Mouse (Mus musculus) intestine, embryonic 14.5 days (tissue): Measurements from ENCODE around the gene Sycp2. TPM values are rescaled to one million over a fixed set of nuclear protein-coding genes. Genes with fewer than 3 reads are reported as not detected.
A peak's percentile ranks its signal among the peaks of the same experiment; 100 is the strongest.

Experiments used
- ATAC-seq: fragments of 200-750 bp; cut with Nextera tagmentation; replicated peaks from 2 replicates; pipeline ENCODE4 v1.8.0; 2017; ENCODE audit warnings: low read depth, moderate number of reproducible peaks, moderate TSS enrichment, moderate library complexity; ENCODE audit not compliant: low FRiP score, low TSS enrichment
- DNase-seq: peaks from one replicate; pipeline ENCODE4 v3.0.0-alpha.2; 2018; ENCODE audit warnings: low spot score
- H3K27ac ChIP-seq: fragments of 300-500 bp; sonication (generic); 2 replicates; pipeline ENCODE4 v1.5.1; 2014; ENCODE audit warnings: low read depth, mild to moderate bottlenecking, control low read depth
- H3K27me3 ChIP-seq: fragments of 300-500 bp; sonication (generic); replicated peaks from 2 replicates; pipeline ENCODE4 v1.6.1; 2014; ENCODE audit warnings: low read length, control low read depth; ENCODE audit not compliant: control insufficient read depth, insufficient read depth
- H3K36me3 ChIP-seq: fragments of 300-500 bp; sonication (generic); 2 replicates; pipeline ENCODE4 v1.6.1; 2014; ENCODE audit warnings: low read length, control low read depth; ENCODE audit not compliant: control insufficient read depth, insufficient read depth
- H3K4me1 ChIP-seq: fragments of 300-500 bp; sonication (generic); replicated peaks from 2 replicates; pipeline ENCODE4 v1.6.1; 2014; ENCODE audit warnings: low read length, control low read depth, mixed read lengths; ENCODE audit not compliant: control insufficient read depth, insufficient read depth
- H3K4me2 ChIP-seq: fragments of 300-500 bp; sonication (generic); 2 replicates; pipeline ENCODE4 v1.6.1; 2014; ENCODE audit warnings: low read length
- H3K4me3 ChIP-seq: fragments of 300-500 bp; sonication (generic); 2 replicates; pipeline ENCODE4 v1.5.1; 2014; ENCODE audit warnings: low read depth, low read length, control low read depth, mixed read lengths
- H3K9ac ChIP-seq: fragments of 300-500 bp; sonication (generic); 2 replicates; pipeline ENCODE4 v1.6.1; 2014; ENCODE audit warnings: mild to moderate bottlenecking, low read length
- H3K9me3 ChIP-seq: fragments of 300-500 bp; sonication (generic); 2 replicates; pipeline ENCODE4 v1.6.1; 2016; ENCODE audit warnings: low read length, control low read depth; ENCODE audit not compliant: control insufficient read depth
- WGBS: fragments of 180-500 bp; shearing (Covaris S2); extraction: QIAGEN DNeasy Blood & Tissue Kit; methylation state at CpG from one replicate; pipeline ENCODE4 v1.1.7; 2014; 5-methylcytosine and 5-hydroxymethylcytosine counted together
- polyA plus RNA-seq: library from polyadenylated mRNA; unstranded; fragments of >200 nt; fragmentation: Nextera tagmentation; extraction: Ambion mirVana; gene quantifications from 2 replicates; pipeline ENCODE4 v1.2.1, GENCODE M21; 2014

Sycp2 gene
- polyA plus RNA-seq, 1 experiment from 2014 or later = 0.11 TPM

DNA sequence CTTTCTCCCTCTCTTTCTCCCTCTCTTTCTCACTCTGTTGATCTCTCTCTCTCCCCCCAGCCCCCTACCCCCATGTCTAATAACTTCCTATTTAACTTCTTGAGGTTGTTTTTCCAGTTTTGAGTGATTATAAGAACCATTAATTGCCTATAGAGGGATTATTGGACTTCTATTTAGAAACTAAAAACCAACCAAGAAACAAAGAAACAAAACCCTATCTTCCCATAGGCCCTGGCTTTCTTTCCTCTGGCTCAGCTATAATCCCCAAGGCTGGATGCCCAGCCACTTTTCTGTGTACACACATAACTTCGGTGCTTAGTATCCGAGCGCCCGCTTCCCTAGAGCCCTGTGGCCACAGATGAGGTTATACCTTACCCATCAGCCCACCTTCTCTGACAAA lies 22.7 kb upstream of the Sycp2 start, which contains the start of gene Cdh26:
TSS of gene Cdh26 (plus strand) at position 301 of the 400 bp plus-strand sequence.
- no peak within 1 kb of the TSS for H3K4me2 ChIP-seq

DNA sequence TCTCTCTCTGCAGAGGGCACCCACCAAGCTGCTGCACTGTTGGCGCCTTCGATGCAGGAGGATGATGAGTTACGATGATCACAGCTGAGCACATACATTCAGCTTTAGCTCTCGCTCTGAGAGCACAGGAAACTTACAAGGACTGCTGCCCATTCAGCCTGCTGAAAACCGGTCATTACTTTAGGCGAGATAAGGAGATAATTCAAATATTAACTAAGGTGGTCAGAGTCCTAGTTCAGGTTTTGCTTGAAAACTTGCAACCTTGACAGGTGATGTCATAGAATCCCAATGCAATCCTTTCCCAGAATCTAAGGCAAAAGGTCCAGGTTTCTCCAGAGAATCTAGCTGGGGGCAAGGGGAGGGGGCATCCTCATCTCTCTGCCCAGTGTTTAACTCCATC lies 21.9 kb upstream of the Sycp2 start:
- no peak for DNase-seq
- no peak overlapping the region for H3K4me3 ChIP-seq
- H3K4me1 ChIP-seq = peaks cover 3% of the 10 kb centered on the region
- H3K9ac ChIP-seq = no peak overlapping the region
- no peaks in the 10 kb centered on the region for H3K27me3 ChIP-seq
- no peaks in the 10 kb centered on the region for H3K9me3 ChIP-seq
- no peak overlapping the region for H3K27ac ChIP-seq
- 60% methylated on average over 6 of the region's 6 CpGs for WGBS
- no peak overlapping the region for H3K4me2 ChIP-seq
- no peak; the same call in 1 of the 2 replicates for ATAC-seq
- no peaks in the 10 kb centered on the region for H3K36me3 ChIP-seq

More for the DNA sequence above, 22.7 kb upstream of the Sycp2 start, which contains the start of gene Cdh26:
- no peaks in the 10 kb centered on the region for H3K36me3 ChIP-seq
- no peaks in the 10 kb centered on the region for H3K9me3 ChIP-seq
- H3K27ac ChIP-seq = no peak within 1 kb of the TSS
- H3K9ac ChIP-seq = no peak within 1 kb of the TSS
- no peaks in the 10 kb centered on the region for H3K27me3 ChIP-seq
- DNase-seq (no peak), ATAC-seq (no peak; the same call in 1 of the 2 replicates)
- 87% methylated on average over 4 of the region's 4 CpGs for WGBS
- H3K4me1 ChIP-seq = peaks cover 3% of the 10 kb centered on the region
- H3K4me3 ChIP-seq = no peak within 1 kb of the TSS

DNA sequence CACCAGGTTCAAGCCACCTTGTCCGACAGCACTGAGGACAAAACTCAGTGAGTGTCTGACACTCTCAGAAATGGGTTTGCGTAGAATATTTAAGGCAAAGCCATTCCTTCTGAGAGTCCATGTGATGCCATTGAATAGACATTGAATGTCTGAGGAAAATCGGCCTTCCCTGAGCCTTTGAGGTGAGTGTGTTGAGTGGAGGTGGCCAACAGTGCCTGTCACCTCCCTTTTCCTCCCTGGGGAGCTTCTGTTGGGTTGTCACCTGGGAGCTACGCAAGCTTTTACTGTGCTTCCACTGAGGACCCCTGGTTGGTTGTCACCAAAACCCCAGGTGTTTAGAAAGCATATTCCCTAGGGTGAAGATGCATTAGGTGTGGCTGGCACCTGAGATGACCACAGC lies 21.2 kb upstream of the Sycp2 start:
- no peaks in the 10 kb centered on the region for H3K27me3 ChIP-seq
- H3K9me3 ChIP-seq = no peaks in the 10 kb centered on the region
- H3K9ac ChIP-seq = no peak overlapping the region
- 0 out of 2 replicates have a peak, but pooled peaks cover 5% of the 10 kb centered on the region for H3K36me3 ChIP-seq
- no peak overlapping the region for H3K27ac ChIP-seq
- H3K4me1 ChIP-seq = peaks cover 3% of the 10 kb centered on the region
- DNase-seq (no peak), ATAC-seq (no peak)
- H3K4me3 ChIP-seq = no peak overlapping the region
- H3K4me2 ChIP-seq = no peak overlapping the region
- WGBS = 85% methylated on average over 4 of the region's 4 CpGs

DNA sequence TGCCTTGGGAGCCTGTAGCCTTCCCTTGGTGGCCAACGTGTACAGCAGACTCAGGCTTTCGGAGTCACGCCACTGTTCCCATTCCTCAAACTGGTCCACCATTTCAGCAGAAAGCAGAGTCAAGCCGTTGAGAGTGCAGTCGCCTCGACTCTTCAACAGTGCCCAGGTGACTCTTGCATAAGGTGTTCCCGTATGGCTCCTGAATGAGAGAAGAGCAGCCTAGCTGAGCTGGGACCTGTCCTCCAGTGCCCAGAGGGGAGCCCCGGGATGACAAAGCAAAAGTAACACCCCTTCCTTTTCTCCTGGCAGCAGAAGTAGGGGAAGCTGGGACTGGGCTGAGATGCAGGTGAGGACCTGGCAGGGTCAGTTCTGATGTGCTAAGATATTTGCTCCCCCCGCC lies 20.7 kb upstream of the Sycp2 start:
- no peak for ATAC-seq
- H3K36me3 ChIP-seq = 0 out of 2 replicates have a peak, but pooled peaks cover 5% of the 10 kb centered on the region
- DNase-seq = no peak
- peaks cover 3% of the 10 kb centered on the region for H3K4me1 ChIP-seq
- 81% methylated on average over 9 of the region's 9 CpGs for WGBS
- H3K4me2 ChIP-seq = no peak overlapping the region
- no peak overlapping the region for H3K9ac ChIP-seq
- no peaks in the 10 kb centered on the region for H3K9me3 ChIP-seq
- no peak overlapping the region for H3K4me3 ChIP-seq
- no peak overlapping the region for H3K27ac ChIP-seq
- no peaks in the 10 kb centered on the region for H3K27me3 ChIP-seq

DNA sequence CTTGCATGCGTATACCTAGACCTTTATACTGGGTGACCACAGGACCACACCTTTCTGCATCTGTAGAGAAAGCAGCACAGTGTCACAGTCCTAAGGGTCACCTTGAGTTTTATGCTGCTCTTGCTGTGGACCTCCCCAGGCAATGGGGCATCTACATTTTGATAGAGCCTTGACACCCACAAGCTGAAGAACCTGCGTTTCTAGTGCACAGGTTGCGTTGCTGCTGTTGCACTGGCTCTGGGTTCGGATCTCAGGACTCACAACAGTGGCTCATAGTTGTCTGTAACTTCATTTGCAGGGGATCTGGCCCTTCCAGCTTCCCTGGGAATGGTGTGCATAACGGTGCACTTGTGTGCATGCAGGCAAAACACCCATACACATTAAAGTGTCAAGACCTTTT lies 19.7 kb upstream of the Sycp2 start:
- Histone ChIP-seq H3K4me2 (no peak overlapping the region), H3K27ac (no peak overlapping the region), H3K4me3 (no peak overlapping the region), H3K36me3 (0 out of 2 replicates have a peak, but pooled peaks cover 5% of the 10 kb centered on the region), H3K27me3 (no peaks in the 10 kb centered on the region), H3K9ac (no peak overlapping the region), H3K4me1 (peaks cover 3% of the 10 kb centered on the region), H3K9me3 (no peaks in the 10 kb centered on the region)
- DNase-seq (no peak), ATAC-seq (no peak)
- 86% methylated on average over 5 of the region's 5 CpGs for WGBS

DNA sequence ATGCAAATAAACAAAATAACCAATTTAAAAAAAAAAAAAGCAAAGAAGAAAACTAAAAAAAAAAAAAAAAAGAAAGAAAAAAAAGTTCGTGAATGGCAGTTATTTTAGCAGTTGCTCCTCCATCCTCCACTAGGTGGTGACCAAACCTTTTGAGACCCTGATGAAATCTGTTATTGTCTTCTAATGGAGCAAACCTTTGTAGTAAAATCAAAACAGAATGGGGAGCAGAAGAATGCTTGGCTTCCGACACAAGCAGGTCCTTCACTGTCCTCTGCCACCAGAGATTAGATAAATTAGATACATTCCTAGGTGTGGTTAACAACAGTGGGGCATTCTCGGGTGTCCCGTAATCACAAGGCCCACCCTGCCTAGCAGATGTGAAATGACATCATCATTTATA lies 18.7 kb upstream of the Sycp2 start:
- WGBS = 29% methylated on average over 4 of the region's 4 CpGs
- peak; percentile 59; the same call in 1 of the 2 replicates for ATAC-seq
- Histone ChIP-seq H3K27ac (no peak overlapping the region), H3K4me1 (no peaks in the 10 kb centered on the region; the same call in 1 of the 2 replicates), H3K27me3 (no peaks in the 10 kb centered on the region), H3K9ac (no peak overlapping the region), H3K4me2 (no peak overlapping the region), H3K4me3 (no peak overlapping the region), H3K9me3 (no peaks in the 10 kb centered on the region), H3K36me3 (0 out of 2 replicates have a peak, but pooled peaks cover 5% of the 10 kb centered on the region)
- peak; percentile 64 for DNase-seq

DNA sequence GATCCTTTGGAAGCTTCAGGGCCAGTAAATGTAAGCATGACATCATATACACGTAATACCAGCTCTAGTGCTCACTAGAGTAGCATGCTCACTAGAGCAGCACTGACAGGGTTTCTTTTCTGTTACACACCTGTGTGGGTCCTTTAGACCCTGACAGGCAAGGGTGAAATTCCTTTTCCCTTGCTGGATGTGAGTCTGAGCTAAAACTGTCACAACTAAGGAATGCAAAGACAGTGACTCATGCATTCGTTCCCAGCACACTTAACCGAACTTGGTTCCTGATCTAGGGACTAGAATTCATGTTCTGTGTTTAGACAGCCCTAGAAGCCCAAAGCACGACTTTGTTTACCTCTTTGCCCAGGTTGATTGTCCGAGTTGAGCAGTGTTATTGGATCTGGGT lies 15.7 kb upstream of the Sycp2 start:
- no peaks in the 10 kb centered on the region for H3K27me3 ChIP-seq
- H3K27ac ChIP-seq = no peak overlapping the region
- 72% methylated on average over 5 of the region's 5 CpGs for WGBS
- no peak overlapping the region for H3K4me3 ChIP-seq
- no peak overlapping the region for H3K4me2 ChIP-seq
- no peaks in the 10 kb centered on the region for H3K9me3 ChIP-seq
- H3K9ac ChIP-seq = no peak overlapping the region
- ATAC-seq (no peak), DNase-seq (peak; percentile 47)
- no peaks in the 10 kb centered on the region; the same call in 1 of the 2 replicates for H3K4me1 ChIP-seq
- peaks cover 18% of the 10 kb centered on the region; the same call in 1 of the 2 replicates for H3K36me3 ChIP-seq

DNA sequence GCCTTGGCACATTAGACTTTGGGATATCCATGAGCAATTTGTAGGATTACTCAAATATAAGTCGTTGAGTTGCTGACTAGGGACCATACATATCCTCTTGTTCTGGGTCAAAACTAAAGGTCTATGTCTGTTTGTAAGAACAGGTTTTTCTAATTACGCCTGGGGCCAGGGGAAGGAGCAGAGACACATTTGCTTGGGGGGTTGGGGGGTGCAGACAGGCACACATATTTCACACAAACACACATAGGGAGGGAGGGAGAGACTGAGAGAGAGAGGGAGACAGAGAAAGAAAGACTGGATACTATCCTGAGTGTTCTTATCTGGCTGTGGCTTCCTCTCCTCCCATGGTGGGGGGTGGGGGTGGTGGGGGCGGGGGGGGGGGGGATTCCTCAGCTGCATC lies 14.7 kb upstream of the Sycp2 start:
- no peak overlapping the region for H3K4me3 ChIP-seq
- H3K27ac ChIP-seq = no peak overlapping the region; the same call in 1 of the 2 replicates
- H3K9ac ChIP-seq = no peak overlapping the region
- H3K36me3 ChIP-seq = peaks cover 21% of the 10 kb centered on the region; the same call in 1 of the 2 replicates
- H3K4me1 ChIP-seq = no peaks in the 10 kb centered on the region; the same call in 1 of the 2 replicates
- no peaks in the 10 kb centered on the region for H3K27me3 ChIP-seq
- no peaks in the 10 kb centered on the region for H3K9me3 ChIP-seq
- ATAC-seq (no peak), DNase-seq (peak; percentile 24)
- 33% methylated on average over 2 of the region's 3 CpGs for WGBS
- H3K4me2 ChIP-seq = no peak overlapping the region

DNA sequence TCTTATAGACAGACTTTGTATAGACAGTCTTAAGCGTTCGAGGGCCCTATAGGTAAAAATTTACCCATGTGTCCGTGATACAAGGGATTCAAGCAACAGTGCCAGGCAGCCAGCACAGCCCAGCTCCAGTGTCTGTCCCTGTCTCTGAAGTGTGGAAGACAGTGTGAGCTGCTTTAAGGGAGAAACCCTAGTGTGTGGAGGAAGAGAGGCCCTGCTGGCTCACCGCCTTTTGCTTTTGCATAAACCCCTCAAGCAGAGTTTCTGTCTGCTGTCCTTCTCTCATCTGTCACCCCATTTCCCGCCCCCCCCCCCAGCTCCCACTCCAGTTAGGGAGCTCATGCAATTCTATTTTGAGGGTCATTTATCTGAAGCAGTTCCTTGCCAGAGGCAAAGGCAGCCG lies 14.1 kb upstream of the Sycp2 start:
- H3K36me3 ChIP-seq = peaks cover 21% of the 10 kb centered on the region; the same call in 1 of the 2 replicates
- ATAC-seq (no peak), DNase-seq (peak; percentile 49)
- H3K27ac ChIP-seq = no peak overlapping the region; the same call in 1 of the 2 replicates
- H3K4me3 ChIP-seq = no peak overlapping the region
- H3K9ac ChIP-seq = no peak overlapping the region
- 46% methylated on average over 6 of the region's 6 CpGs for WGBS
- peaks cover 1% of the 10 kb centered on the region; the same call in 1 of the 2 replicates for H3K4me1 ChIP-seq
- no peaks in the 10 kb centered on the region for H3K27me3 ChIP-seq
- H3K4me2 ChIP-seq = no peak overlapping the region
- no peaks in the 10 kb centered on the region for H3K9me3 ChIP-seq
